Mouse (Mus musculus) limb, embryonic 15.5 days (tissue): ENCODE measurements around the gene Sv2c. TPM values are rescaled to one million over a fixed set of nuclear protein-coding genes. Genes with fewer than 3 reads are reported as not detected.
"Not testable (repeated sequence)": the region's sequence is repeated elsewhere in the genome, so short reads cannot be mapped to it uniquely, and the experiment has no call there.

Source experiments
- ATAC-seq: fragments of 200-750 bp; cut with Nextera tagmentation; 2 replicates; pipeline ENCODE4 v1.8.0; 2017; ENCODE audit warnings: low read depth, moderate TSS enrichment; ENCODE audit not compliant: insufficient number of reproducible peaks, low FRiP score, low TSS enrichment
- H3K27ac ChIP-seq: fragments of 300-500 bp; sonication (generic); 2 replicates; pipeline ENCODE4 v1.5.1; 2015; ENCODE audit warnings: moderate library complexity, mild to moderate bottlenecking, inconsistent platforms
- H3K27me3 ChIP-seq: fragments of 300-500 bp; sonication (generic); 2 replicates; pipeline ENCODE4 v1.6.1; 2015; ENCODE audit warnings: inconsistent platforms
- H3K36me3 ChIP-seq: fragments of 300-500 bp; sonication (generic); 2 replicates; pipeline ENCODE4 v1.6.1; 2015; ENCODE audit warnings: inconsistent platforms
- H3K4me1 ChIP-seq: fragments of 300-500 bp; sonication (generic); 2 replicates; pipeline ENCODE4 v1.6.1; 2015; ENCODE audit warnings: inconsistent platforms
- H3K4me2 ChIP-seq: fragments of 300-500 bp; sonication (generic); 2 replicates; pipeline ENCODE4 v1.6.1; 2015; ENCODE audit warnings: mild to moderate bottlenecking, inconsistent platforms
- H3K4me3 ChIP-seq: fragments of 300-500 bp; sonication (generic); 2 replicates; pipeline ENCODE4 v1.5.1; 2015; ENCODE audit warnings: mild to moderate bottlenecking, inconsistent platforms
- H3K9ac ChIP-seq: fragments of 300-500 bp; sonication (generic); 2 replicates; pipeline ENCODE4 v1.6.1; 2015; ENCODE audit warnings: inconsistent platforms
- H3K9me3 ChIP-seq: fragments of 300-500 bp; sonication (generic); 2 replicates; pipeline ENCODE4 v1.6.1; 2016; ENCODE audit warnings: inconsistent platforms
- WGBS: fragments of 180-500 bp; shearing (Covaris S2); methylation state at CpG from one replicate; pipeline ENCODE4 v1.1.7; 2015; 5-methylcytosine and 5-hydroxymethylcytosine counted together
- polyA plus RNA-seq: library from polyadenylated mRNA; unstranded; fragments of >200 nt; fragmentation: Nextera tagmentation; extraction: Ambion mirVana; gene quantifications from 2 replicates; pipeline ENCODE4 v1.2.1, GENCODE M21; 2015

The Sv2c gene
- polyA plus RNA-seq, 1 experiment from 2014 or later = 1.3 TPM

DNA sequence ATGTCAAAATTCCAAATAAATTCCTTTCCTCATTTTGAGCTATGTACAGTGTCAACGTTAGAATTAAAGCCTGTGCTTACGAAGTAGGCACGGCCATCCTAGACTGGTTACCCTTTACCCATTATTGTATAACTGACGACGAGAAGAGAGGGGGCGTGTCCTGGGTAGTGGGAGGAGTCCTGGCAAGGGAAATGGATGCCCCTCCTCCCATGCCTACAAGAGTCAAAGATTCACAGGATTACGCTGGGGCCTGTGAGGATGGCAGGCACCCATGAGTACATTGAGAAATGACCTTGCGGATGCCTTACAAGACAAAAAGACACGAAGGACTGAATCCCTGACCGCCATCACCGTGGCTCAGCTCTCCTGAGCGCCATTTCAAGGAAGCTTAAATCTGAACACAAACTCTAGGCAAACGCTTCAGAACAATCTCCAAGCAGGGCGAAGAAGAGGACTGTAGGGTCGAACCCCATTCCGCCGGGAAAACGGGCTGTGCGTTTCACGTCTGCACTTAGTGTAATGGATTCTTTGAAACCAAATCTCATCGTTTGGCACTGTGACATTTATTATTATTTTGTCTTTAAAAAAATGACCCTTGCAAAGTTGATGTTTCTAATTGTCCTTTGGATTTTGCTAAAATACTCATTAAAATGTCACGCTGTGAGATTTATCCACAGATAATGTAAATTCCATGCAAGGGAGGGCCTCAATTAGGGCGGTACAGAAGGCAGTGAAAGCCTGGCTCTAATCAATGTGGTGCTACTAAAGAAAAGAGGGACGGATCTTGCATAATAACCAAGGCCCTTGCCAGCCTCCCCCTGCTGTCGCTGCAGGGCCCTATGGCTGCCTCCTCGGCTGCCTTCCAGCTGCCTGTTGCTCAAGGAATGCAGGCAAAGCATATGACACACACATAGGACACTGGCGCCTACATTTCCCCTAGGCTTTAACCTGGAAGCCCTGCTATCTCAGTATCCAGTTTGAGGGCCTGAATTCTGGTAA, 137.4 kb downstream of the Sv2c start:
- no peak overlapping the region for H3K9ac ChIP-seq
- no peaks in the 10 kb centered on the region for H3K36me3 ChIP-seq
- no peak for ATAC-seq
- H3K4me3 ChIP-seq = no peak overlapping the region
- H3K9me3 ChIP-seq = no peaks in the 10 kb centered on the region
- H3K27ac ChIP-seq = no peak overlapping the region
- H3K4me2 ChIP-seq = no peak overlapping the region
- peaks cover 10% of the 10 kb centered on the region; the same call in 1 of the 2 replicates for H3K4me1 ChIP-seq
- WGBS = 64% methylated on average over 27 of the region's 27 CpGs
- H3K27me3 ChIP-seq = no peaks in the 10 kb centered on the region

DNA sequence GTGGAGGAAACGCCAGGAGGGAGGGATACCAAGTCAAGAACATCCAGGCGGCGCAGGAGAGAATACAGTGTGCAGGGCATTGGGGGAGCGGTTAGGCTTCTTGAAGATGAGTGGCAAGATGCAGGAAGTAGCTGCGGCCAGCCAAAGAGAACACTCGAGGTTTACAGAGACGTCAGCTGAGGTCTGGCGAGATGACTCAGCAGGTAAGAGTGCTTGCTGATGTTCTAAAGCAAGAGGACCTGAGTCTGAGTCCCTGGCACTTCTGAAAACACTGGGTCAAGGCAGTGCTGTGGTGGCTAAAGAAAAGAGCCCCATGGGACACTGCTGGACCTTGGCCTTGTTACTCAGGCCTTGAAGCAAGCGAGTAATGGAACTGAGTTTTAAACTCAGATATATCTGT, 144.2 kb downstream of the Sv2c start:
- Histone ChIP-seq H3K9ac (no peak overlapping the region), H3K4me2 (no peak overlapping the region), H3K27ac (no peak overlapping the region), H3K36me3 (no peaks in the 10 kb centered on the region), H3K4me3 (no peak overlapping the region), H3K9me3 (no peaks in the 10 kb centered on the region), H3K4me1 (peaks cover 3% of the 10 kb centered on the region; the same call in 1 of the 2 replicates), H3K27me3 (no peaks in the 10 kb centered on the region)
- ATAC-seq = no peak
- WGBS = 84% methylated on average over 9 of the region's 9 CpGs

DNA sequence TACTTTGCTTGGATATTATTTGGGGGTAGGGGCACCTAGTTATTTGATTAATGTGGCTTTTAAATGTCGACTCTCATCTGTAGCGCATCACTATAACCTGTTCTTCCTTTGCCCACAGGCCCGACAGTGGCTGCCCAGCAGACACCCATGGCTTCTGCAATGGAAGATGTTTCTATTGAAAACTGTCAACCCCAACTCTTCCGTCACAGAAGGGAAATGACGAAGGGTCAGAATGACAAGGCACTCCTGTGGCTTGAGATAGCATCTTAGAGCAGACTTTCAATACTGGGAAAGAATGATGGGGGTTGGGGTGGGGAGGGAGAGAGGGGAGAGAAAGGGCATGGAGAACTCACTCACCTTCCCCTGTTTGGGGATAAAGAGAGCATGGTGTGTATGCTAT, 145.2 kb downstream of the Sv2c start:
- Histone ChIP-seq H3K36me3 (no peaks in the 10 kb centered on the region), H3K4me2 (no peak overlapping the region), H3K4me1 (peaks cover 3% of the 10 kb centered on the region; the same call in 1 of the 2 replicates), H3K27ac (no peak overlapping the region), H3K9ac (no peak overlapping the region), H3K9me3 (no peaks in the 10 kb centered on the region), H3K27me3 (no peaks in the 10 kb centered on the region), H3K4me3 (no peak overlapping the region)
- whole genome bisulfite sequencing = 82% methylated on average over 5 of the region's 5 CpGs
- no peak for ATAC-seq

DNA sequence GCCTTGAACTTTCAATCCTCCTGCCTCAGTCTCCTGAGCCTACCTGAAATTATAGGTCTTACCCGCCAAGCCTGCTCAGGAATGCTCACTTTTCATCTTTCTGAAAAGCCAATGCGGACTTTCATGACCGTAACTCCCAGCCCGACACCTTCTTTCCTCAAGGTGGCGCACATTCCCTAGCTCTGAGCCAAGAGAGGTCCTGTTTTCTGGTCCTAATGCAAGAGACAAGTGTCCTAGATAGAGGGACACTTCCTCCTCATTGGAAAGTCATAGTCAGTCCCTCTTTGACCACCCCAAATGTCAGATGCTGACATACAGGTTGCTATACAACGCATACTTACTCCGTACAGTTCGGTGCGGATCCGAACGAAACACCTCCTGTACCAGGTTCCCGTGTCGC, 146.0 kb downstream of the Sv2c start:
- H3K27me3 ChIP-seq = no peaks in the 10 kb centered on the region
- no peaks in the 10 kb centered on the region for H3K36me3 ChIP-seq
- peaks cover 3% of the 10 kb centered on the region; the same call in 1 of the 2 replicates for H3K4me1 ChIP-seq
- 70% methylated on average over 13 of the region's 13 CpGs for WGBS
- no peak overlapping the region for H3K9ac ChIP-seq
- no peak overlapping the region for H3K4me2 ChIP-seq
- no peak overlapping the region for H3K4me3 ChIP-seq
- no peaks in the 10 kb centered on the region for H3K9me3 ChIP-seq
- ATAC-seq = no peak
- H3K27ac ChIP-seq = no peak overlapping the region

DNA sequence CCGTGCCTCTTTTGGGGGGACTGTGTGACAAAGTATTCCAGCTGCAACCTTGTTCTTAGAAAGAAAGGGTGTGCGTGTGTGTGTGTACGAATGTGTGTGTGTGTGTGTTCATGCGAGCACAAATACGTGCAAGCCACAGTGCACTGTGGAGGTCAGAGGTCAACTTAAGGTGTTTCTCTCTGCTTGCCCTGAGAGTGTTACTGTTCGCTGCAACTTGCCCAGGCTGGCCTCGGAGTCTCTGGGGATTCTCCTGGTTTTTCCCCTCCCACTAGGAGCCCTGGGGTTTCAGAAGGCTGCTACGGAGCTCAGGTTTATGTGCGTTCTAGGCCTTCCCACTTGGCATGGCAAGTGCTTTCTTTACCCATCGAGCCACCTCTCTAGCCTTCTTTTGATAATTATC, 157.2 kb downstream of the Sv2c start:
- Histone ChIP-seq H3K9me3 (no peaks in the 10 kb centered on the region), H3K27ac (no peak overlapping the region), H3K4me1 (no peaks in the 10 kb centered on the region), H3K4me3 (no peak overlapping the region), H3K36me3 (no peaks in the 10 kb centered on the region), H3K9ac (no peak overlapping the region), H3K4me2 (no peak overlapping the region), H3K27me3 (no peaks in the 10 kb centered on the region)
- WGBS = 59% methylated on average over 10 of the region's 10 CpGs
- ATAC-seq = no peak

DNA sequence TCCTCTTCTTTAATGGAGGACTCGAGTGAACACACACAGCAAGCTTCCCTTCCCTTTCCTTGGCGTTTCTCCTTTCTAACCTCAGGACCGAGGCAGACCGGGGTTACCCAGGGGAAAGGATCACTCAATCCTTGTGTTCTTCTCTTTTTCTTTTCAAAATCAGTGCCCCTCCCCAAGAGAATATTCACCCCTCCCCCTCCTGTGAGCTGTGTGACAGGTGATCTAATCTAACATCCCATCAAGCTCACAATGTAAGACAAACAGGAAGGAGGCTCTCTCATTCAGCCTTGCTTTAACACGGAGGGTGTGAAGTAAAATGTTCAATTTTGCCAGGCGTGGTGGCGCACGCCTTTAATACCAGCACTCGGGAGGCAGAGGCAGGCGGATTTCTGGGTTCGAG, 158.3 kb downstream of the Sv2c start:
- Histone ChIP-seq H3K27me3 (no peaks in the 10 kb centered on the region), H3K4me1 (no peaks in the 10 kb centered on the region), H3K9me3 (no peaks in the 10 kb centered on the region), H3K36me3 (no peaks in the 10 kb centered on the region), H3K27ac (no peak overlapping the region), H3K9ac (no peak overlapping the region), H3K4me2 (no peak overlapping the region), H3K4me3 (no peak overlapping the region)
- 92% methylated on average over 11 of the region's 11 CpGs for WGBS
- ATAC-seq = no peak

DNA sequence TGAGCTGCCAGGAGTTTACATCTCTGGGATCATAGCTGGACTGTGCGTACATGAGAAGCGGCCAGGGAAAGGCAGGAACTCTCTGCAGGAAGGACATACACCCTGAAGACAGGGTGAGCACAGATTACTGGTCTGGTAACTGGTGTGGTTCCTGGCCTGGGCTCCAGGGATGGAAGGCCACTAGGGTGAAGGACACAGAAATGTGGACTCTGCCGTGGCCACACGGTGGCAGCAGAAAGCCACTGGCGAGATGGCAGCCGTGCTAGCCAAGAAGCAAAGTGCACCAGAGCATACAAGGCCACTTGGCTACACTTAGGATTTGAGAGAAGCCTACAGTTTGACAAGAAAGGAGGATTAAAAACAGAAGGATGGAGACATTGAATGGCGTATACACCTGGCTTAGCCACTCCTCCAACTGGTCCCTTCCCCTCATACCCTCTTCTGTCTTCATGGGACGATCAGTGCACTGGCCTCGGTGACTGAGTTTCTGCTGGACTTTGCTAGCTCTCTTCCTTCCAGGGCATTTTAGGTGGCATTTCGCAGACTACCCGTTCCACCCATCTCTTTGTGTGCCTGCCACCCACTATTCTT, 158.9 kb downstream of the Sv2c start:
- Histone ChIP-seq H3K27ac (no peak overlapping the region), H3K4me1 (no peaks in the 10 kb centered on the region), H3K9me3 (no peaks in the 10 kb centered on the region), H3K9ac (no peak overlapping the region), H3K36me3 (no peaks in the 10 kb centered on the region), H3K4me2 (no peak overlapping the region), H3K4me3 (no peak overlapping the region), H3K27me3 (no peaks in the 10 kb centered on the region)
- ATAC-seq = no peak
- WGBS = 51% methylated on average over 11 of the region's 11 CpGs

DNA sequence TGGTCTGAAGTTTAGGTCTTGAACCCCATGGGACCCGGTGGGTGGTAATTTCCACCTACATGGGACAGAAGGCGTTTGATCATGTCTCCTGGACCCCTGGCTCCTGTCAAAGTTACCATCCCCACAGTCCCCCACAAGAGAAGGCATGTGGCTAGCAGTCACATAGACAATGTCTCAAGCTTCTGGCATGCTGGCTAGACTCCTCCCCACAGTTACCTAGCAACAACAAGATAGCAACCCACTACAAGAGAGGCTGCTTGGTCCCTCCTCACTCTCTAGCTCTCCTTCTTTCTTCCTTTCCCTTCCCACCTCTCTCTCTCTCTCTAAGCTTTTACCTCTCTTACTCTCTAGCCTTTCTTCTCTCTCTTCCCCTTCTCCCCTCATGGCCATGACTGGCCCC, 164.3 kb downstream of the Sv2c start:
- not testable (repeated sequence) for H3K4me1 ChIP-seq, H3K9me3 ChIP-seq, H3K4me3 ChIP-seq, H3K36me3 ChIP-seq, ATAC-seq, H3K27ac ChIP-seq, H3K27me3 ChIP-seq, H3K4me2 ChIP-seq, H3K9ac ChIP-seq
- 95% methylated on average over 2 of the region's 2 CpGs for WGBS

DNA sequence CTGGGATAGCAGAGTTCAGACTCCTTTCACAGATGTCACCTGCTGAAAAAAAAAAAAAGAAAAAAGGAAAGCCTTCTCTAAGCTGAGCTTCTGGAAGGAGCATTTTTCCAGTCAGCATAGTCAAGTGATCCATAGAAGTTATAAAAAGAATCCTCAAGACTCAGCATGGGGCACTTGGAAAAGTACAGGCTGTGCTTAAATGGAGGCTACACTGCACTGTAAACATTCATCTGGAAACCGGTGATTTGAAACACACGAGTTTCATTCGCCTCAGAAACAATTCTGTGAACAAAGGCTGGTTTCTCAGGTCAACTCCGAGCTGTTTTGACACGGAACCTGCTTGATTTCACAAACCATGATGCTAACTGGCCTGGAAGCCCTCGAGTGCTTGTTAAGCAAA, 165.6 kb downstream of the Sv2c start:
- ATAC-seq = no peak
- Histone ChIP-seq H3K4me2 (no peak overlapping the region), H3K9me3 (no peaks in the 10 kb centered on the region), H3K27ac (no peak overlapping the region), H3K4me3 (no peak overlapping the region), H3K4me1 (no peaks in the 10 kb centered on the region; the same call in 1 of the 2 replicates), H3K27me3 (no peaks in the 10 kb centered on the region), H3K36me3 (no peaks in the 10 kb centered on the region), H3K9ac (no peak overlapping the region)
- 47% methylated on average over 6 of the region's 6 CpGs for WGBS

DNA sequence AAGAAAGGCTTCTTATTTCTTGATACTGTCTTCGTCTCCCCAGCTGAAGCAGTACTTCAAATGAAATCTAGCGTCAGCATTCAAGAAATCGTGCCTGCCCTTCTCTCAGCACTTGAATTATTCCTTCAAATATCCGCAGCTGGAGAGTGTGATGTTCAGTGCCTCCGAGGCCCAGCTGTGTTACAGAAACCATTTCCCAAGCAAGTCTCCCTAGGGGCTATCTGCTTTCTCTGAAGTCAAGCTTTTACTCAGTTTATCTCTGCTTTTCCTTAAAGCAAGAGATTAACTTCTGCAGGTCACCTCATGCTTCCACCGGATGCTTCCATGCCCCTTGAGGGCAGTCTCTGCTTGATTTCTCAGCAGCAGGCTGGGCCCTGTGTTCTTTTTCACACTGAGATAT, 166.8 kb downstream of the Sv2c start:
- Histone ChIP-seq H3K27me3 (no peaks in the 10 kb centered on the region), H3K9ac (no peak overlapping the region)

DNA sequence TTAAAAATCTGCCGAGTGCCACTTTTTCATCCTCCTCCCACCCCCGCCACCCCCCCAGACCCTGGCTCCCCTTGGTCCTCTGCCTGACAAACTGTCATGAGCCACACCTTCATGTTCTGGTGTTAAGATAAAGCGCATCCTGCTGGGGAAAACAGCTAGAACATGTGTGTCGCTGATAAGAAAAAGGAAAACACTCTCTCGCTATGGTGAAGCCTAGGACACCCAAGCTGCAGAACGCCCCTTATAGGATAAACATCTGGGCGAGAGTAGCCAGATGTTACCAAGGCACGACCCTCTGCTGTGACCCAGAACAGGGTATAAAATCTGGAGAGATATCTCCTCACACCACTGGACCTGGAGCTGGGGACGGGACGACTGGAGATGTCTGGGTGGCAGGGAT, 167.2 kb downstream of the Sv2c start:
- no peaks in the 10 kb centered on the region for H3K27me3 ChIP-seq
- 67% methylated on average over 10 of the region's 10 CpGs for WGBS
- no peak overlapping the region for H3K4me3 ChIP-seq
- ATAC-seq = no peak
- no peak overlapping the region for H3K27ac ChIP-seq
- H3K9ac ChIP-seq = no peak overlapping the region
- H3K36me3 ChIP-seq = no peaks in the 10 kb centered on the region
- H3K9me3 ChIP-seq = no peaks in the 10 kb centered on the region
- H3K4me1 ChIP-seq = peaks cover 3% of the 10 kb centered on the region
- no peak overlapping the region for H3K4me2 ChIP-seq

More for the DNA sequence above, 166.8 kb downstream of the Sv2c start:
- WGBS = 55% methylated on average over 6 of the region's 6 CpGs
- no peak overlapping the region for H3K4me2 ChIP-seq
- H3K4me3 ChIP-seq = no peak overlapping the region
- no peak for ATAC-seq
- H3K27ac ChIP-seq = no peak overlapping the region
- H3K9me3 ChIP-seq = no peaks in the 10 kb centered on the region
- no peaks in the 10 kb centered on the region; the same call in 1 of the 2 replicates for H3K4me1 ChIP-seq
- H3K36me3 ChIP-seq = no peaks in the 10 kb centered on the region

DNA sequence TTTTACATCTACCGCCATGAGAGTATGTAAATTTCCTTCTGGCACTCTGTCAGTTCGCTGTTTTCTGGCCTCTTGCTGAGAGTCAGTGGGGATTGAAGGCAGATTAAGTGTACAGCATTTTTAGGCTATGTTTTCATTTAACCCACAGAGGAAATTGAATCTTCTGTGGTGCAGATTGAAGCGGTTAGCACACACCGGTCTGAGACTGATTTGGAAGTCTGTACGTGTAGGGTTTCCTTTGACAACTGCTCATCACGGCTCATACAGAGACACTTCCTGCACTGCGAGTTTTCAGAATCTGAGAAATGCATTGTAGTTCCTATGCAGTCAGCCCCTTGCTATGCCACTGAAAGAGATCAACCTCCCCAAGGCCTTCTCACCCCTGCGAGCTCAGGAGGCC, 168.2 kb downstream of the Sv2c start:
- ATAC-seq = no peak
- Histone ChIP-seq H3K27me3 (no peaks in the 10 kb centered on the region), H3K9me3 (no peaks in the 10 kb centered on the region), H3K4me3 (no peak overlapping the region), H3K27ac (no peak overlapping the region), H3K9ac (no peak overlapping the region), H3K36me3 (no peaks in the 10 kb centered on the region), H3K4me1 (peaks cover 11% of the 10 kb centered on the region), H3K4me2 (no peak overlapping the region)
- WGBS = 37% methylated on average over 8 of the region's 8 CpGs
